Mouse (Mus musculus): ENCODE data around the gene Tmprss2. TPM values are rescaled to one million over a fixed set of nuclear protein-coding genes. Genes with fewer than 3 reads are reported as not detected.
"Not testable (repeated sequence)": the region's sequence is repeated elsewhere in the genome, so short reads cannot be mapped to it uniquely, and the experiment has no call there.

Tmprss2 gene
- total and polyA plus RNA-seq, 3 experiments = 0.29 to 0.37 TPM; not detected in 1

DNA sequence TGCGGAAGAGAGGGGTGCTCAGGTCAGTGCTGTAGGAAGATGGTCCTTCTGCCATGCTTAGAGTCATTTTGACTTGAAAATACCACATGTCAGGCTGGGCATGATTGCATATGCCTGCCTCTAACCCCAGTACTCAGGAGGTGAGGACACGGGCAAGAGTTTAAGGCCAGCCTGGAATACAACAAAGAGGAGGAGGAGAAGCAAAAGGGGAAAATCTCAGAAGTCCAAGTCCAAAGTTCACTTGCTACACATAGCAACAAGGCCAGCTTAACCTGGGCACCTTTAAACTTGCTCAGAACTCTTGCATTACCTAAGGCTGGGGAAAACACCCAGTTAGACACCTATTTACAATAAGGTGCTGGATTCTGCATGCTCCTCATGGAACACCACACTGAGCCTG, 19.5 kb downstream of the Tmprss2 start:
- DNase-seq = no peak

DNA sequence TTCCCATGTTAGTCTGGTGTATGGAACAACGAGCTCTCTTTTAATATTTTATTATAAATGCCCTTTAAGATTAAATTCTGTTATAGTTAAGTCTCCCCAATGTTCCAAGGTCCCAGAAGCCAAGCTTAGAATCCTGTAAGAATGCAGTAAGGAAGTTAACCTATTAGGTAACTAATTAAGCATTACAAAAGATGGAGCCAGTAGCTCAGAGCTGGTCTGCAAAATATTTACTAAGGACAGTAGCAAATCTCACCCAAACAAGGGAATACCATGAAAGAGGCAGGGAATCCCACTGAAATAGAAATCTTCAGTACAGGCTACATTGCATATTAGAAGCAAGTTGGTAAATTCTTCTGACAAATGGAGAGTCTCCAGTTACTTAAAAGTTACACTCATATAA, 28.1 kb downstream of the Tmprss2 start:
- DNase-seq = not testable (repeated sequence)

DNA sequence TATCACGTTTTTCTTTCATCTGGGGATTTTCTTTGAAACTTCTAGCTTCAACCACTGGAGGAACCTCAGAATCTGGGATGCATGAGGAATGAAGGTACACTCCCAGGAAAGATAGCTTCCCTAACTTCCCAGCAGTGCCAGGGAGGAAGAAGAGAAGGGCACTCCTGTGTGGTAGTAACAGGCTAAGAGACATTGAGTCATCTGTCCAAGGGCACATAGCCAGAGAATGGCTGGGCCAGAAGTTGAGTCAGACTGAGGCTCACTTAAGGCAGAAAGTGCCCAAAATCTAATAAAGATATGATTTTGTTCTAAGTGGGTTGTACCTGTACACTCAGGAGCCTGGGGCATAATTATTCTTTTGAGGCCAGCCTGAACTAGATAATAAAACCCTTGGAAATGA, 41.6 kb downstream of the Tmprss2 start:
- DNase-seq = peak; percentile 83

DNA sequence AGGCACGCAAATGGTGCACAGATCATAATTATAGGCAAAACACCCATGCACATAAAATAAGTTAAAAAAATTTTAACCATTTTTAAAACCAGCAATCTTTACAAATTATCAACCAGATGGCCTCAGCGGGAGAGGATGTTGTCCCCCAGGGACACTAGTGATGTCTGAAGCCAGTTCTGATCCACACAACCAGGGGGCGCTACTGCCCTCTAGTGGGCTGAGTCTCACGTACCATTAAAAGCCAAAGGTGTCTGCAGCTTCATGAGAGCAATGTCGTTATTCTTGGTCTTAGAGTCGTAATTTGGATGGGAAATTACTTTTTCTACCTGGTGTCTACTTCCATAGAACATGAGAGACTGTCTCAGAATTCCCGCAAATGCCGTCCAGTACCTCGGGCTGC, 42.3 kb downstream of the Tmprss2 start:
- peak; percentile 54 for DNase-seq

DNA sequence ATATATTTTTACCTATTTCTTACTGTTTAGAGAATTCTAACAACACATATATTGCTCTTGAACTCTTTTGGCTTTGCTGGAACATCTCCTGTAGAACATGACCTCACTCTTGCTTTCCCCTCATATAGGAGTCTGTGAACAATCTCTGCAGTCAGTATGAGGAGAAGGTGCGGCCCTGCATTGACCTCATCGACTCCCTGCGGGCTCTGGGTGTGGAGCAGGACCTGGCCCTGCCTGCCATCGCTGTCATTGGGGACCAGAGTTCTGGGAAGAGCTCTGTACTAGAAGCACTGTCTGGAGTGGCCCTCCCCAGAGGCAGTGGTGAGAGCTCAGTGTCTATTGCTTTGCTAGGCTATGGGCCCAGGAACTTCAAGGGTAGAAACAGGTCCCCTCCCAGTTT, 66.7 kb downstream of the Tmprss2 start:
- DNase-seq = no peak

DNA sequence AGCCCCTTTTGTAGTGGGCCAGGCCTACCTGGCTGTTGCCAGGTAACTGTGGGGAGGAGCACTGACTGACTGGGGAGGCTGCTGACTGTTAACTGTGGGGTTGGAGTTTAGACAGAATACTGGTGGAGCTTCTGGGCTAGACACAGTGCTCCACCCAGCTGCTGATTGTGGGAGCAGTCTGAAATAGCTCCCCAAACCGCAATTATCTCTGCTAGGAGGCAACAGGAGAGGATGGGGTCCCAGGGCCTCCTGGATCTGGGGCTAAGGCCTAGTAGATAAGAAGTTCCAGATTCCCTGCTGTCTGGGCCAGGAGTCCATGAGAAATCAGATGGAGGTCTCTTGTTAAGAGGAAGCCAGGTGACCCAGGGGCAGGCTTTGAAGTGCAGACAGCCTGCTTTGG, 74.1 kb downstream of the Tmprss2 start:
- DNase-seq = no peak

DNA sequence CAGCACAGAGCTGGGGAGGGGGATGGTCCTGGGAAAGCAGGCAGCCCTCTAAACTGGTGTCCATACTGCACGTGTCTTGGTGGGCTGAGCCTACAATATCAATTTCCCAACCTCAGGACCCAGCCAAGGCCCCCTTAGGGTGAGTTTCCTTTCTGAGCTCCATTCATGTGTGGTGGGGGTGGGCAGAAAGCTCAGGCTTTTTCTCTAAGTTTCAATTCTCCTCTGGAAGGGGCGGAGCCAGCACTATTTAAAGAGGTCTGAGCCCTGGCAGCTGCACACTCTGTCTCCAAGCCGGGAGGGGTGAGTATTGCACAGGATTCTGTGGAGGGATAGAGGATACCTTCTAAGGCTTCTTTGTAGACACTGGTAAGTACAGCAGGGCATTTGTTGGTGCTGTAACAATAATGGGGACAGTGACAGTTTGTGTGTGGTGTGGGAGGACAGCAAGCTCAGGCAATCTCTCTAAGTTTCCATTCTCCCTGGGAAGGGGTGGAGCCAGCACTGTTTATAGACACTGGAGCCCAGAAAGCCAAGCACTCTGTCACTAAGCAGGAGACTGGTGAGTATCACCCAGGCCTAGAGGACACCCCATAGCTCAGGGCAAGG, 75.1 kb downstream of the Tmprss2 start:
- DNase-seq = peak; percentile 75

DNA sequence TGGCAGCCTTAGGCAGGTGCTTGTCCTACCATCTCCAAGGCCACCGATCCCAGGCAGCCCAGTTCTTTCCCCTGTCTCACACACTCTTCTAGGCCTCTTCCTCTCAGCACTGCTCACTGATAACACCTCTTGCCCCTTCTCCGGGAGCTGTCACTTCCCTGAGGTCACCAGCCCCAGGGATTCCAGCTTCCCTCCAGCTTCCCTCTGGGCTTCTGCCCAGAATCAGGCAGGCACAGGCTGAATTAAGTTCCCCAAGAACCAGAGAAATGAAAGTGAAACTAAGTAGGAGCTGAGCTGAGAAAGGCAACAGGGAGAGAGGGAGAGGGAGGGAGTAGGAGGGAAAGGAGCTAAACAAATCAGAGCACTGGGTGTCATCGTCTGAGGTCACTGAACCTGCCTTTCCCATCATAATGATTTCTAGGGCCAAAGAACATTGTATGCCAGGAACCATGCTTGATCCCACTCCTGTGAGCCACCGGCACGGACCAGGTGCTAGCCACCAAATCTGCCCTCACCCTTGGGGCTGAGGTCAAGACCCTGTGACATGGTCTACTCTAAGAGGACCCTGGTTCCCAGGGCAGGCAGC, 76.0 kb downstream of the Tmprss2 start:
- peak; percentile 81 for DNase-seq

DNA sequence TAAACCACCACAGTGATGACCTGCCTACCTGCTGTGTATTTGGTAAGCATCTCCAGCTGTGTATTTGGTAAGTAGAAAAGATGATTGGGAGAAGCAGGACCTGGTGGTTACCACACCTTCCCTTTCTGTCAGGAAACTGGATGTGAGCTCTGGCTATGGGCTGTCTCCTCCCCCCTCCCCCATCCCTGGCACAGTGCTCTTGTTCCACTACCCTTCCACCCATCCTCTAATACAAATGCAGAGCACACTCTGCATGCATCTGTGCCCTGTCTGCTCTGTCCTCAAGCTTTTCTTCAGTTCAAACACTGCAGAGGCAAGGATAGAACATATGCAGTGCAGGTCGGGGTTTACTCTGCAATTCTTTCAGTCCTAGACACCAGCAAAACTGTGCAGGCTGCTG, 76.5 kb downstream of the Tmprss2 start:
- DNase-seq = no peak

DNA sequence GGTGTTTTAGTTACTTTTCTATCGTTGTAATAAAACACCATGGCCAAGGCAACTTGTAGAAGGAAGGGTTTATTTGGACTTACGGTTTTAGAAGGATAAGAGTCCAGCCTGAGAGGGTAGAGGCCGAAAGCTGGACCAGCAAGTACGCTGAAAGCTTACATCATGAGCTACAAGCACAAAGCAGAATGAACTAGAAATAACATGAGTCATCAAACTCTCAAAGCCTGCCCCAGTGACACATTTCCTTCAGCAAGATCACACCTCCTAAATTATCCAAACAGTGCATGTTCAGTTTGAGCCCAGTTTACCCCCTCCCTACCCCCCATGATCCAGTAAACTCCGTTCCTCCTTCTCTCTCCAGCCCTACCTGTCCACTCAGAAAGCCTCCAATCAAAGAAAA, 77.2 kb downstream of the Tmprss2 start:
- DNase-seq = no peak

DNA sequence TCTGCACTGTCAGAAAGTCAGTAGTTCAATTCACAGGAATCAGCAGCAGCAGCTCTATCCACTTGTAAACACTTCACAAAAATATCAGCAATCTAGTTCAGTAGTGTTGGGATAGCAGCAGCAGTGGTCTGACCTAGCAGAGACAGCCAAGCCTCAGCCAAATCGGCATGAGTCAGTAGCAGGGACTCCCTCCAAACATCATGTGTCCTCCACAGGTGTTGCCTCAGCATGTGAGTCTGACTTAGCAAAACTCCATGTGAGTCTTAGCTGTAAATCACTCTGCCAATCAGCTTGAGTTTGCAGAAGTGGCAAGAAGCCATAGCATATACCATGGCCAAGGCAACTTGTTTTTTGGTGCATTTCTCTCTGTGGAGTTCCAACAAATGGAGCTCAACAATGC, 77.9 kb downstream of the Tmprss2 start:
- DNase-seq = peak; percentile 50

DNA sequence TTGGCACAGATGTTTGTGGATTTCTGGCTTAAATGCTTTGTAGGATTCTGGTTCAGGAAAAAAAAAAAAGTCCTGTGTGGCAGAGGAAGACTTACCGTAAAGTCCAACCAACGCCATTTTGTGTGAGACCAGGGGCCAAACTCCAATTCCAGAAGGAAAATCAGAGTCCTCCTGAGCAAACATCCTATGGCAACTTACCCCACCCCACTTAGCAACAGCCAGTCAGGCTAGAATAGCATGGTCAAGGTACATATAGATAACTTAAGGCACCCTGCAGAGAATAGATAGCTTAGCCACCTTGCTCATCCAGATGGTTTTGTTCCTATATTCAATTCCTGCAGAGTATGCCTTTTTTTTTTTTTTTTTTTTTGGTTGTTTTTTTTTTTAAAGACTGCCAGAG, 81.8 kb downstream of the Tmprss2 start:
- DNase-seq = no peak

DNA sequence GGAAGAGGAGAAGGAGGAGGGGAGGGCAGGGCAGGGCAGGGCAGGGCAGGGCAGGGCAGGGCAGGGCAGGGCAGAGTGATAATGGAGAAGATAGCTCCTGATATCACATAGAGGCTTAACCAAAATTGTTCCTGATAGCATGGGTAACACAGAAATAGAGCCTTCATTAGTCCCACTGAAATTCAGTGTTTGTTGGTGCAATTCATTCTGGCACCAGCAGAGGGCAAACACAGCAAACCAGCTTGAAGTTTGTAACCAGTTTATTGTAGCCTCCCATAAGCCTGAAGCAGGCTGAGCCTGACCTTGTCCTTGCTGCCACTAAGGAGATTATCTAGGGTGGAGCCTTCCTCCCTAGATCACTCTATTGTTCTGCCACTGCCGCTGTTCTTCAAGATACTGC, 88.0 kb downstream of the Tmprss2 start:
- DNase-seq = peak; percentile 49

DNA sequence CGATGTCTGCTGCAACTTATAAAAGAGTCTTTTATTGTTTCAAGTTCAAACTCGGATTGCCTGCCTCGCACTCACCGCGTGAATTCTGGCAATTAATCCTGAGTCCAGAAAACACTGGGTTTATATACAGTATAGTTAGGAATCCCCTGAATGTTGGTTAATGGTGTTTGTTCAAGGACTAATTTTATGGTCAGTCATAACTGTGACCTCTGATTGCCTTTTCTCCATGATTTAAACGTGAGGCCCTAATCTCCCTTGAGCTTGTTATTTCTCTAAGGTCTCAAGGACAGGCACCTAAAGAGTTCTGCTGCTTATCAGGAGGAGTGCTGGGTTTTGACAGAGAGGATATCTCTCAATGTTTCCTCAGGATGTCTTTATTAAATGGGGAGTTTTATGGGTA, 89.0 kb downstream of the Tmprss2 start:
- no peak for DNase-seq

DNA sequence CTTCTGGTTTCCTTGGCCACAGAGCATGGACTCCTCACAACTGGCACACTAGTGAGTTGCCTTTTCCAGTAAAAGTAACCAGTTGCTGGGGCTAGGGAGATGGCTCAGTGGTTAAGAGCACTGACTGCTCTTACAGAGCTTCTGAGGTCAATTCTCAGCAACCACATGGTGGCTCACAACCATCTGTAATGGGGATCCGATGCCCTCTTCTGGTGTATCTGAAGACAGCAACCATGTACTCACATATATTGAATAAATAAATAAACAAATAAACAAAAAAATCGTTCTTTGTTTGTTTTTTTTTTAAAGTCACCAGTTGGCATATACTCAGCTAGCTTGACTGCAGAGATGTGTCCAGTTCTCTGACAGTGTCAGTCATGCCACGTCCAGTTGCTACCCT, 94.7 kb downstream of the Tmprss2 start:
- no peak for DNase-seq

Other genes starting within 250 kb of the Tmprss2 start
- gene Mx1, start 148.3 kb downstream of the Tmprss2 start, total RNA-seq (2021) = 1 to 10 TPM; 2.2 to 2.7 TPM
- 0.12 and 0.34 TPM in 2 replicates for gene Mx1, start 148.3 kb downstream of the Tmprss2 start, polyA plus RNA-seq (2012; rRNA removed)
- not detected for gene Fam3b, start 96.4 kb downstream of the Tmprss2 start, total RNA-seq (2021)
- not detected in 2 replicates for gene Fam3b, start 96.4 kb downstream of the Tmprss2 start, polyA plus RNA-seq (2012; rRNA removed)
- gene Ripk4, start 152.6 kb upstream of the Tmprss2 start, total RNA-seq (2021) = 1 to 10 TPM in 1 of 2 experiments, under 1 TPM in 1; 0.81 to 1.4 TPM
- gene Ripk4, start 152.6 kb upstream of the Tmprss2 start, polyA plus RNA-seq (2012; rRNA removed) = 0.09 and 0.31 TPM in 2 replicates
- 10 to 100 TPM in 1 of 2 experiments, 1 to 10 TPM in 1; 8.4 to 11.3 TPM for gene Prdm15, start 240.7 kb upstream of the Tmprss2 start, total RNA-seq (2021)
- 6.6 and 7.1 TPM in 2 replicates for gene Prdm15, start 240.7 kb upstream of the Tmprss2 start, polyA plus RNA-seq (2012; rRNA removed)